Mouse (Mus musculus) liver, embryonic 14.5 days (tissue): ENCODE measurements around the gene Gm8180. TPM values are rescaled to one million over a fixed set of nuclear protein-coding genes. Genes with fewer than 3 reads are reported as not detected.
A peak's percentile ranks its signal among the peaks of the same experiment; 100 is the strongest.
"Not testable (repeated sequence)": the region's sequence is repeated elsewhere in the genome, so short reads cannot be mapped to it uniquely, and the experiment has no call there.

Source experiments
- ATAC-seq: fragments of 200-750 bp; cut with Nextera tagmentation; 2 replicates; pipeline ENCODE4 v1.8.0; 2017; ENCODE audit warnings: moderate number of reproducible peaks, mild to moderate bottlenecking, moderate library complexity; ENCODE audit not compliant: insufficient read depth
- DNase-seq, 3 experiments: peaks; one replicate each; pipeline ENCODE4 v3.0.0-alpha.2; 2012 to 2013; ENCODE audit warnings: low read depth in 3 of 3, low spot score in 3 of 3
- H3K27ac ChIP-seq: fragments of 300-500 bp; sonication (generic); 2 replicates; pipeline ENCODE4 v1.5.1; 2014; ENCODE audit warnings: moderate library complexity, mild to moderate bottlenecking, control low read depth, inconsistent platforms
- H3K27me3 ChIP-seq: fragments of 300-500 bp; sonication (generic); 2 replicates; pipeline ENCODE4 v1.6.1; 2014; ENCODE audit warnings: mild to moderate bottlenecking, low read length, moderate library complexity; ENCODE audit not compliant: control insufficient read depth, insufficient read depth
- H3K36me3 ChIP-seq: fragments of 300-500 bp; sonication (generic); replicated peaks from 2 replicates; pipeline ENCODE4 v1.6.1; 2014; ENCODE audit warnings: low read depth; ENCODE audit not compliant: control insufficient read depth, insufficient read depth
- H3K4me1 ChIP-seq, 2 experiments: fragments of 200-500 bp in 1 of 2; fragments of 300-500 bp in 1 of 2; sonication (generic) in 1 of 2; replicated peaks; 2 replicates each; pipeline ENCODE4 v1.6.1; 2012 to 2014; ENCODE audit warnings: antibody characterized with exemption in 1 of 2, inconsistent platforms in 1 of 2, low read length in 1 of 2; ENCODE audit not compliant: control insufficient read depth in 2 of 2, insufficient read depth in 2 of 2
- H3K4me2 ChIP-seq: fragments of 300-500 bp; sonication (generic); 2 replicates; pipeline ENCODE4 v1.6.1; 2014; ENCODE audit warnings: low read depth, mild to moderate bottlenecking, control low read depth, moderate library complexity
- H3K4me3 ChIP-seq, 2 experiments: fragments of 200-500 bp in 1 of 2; fragments of 300-500 bp in 1 of 2; sonication (generic) in 1 of 2; 2 replicates each; pipeline ENCODE4 v1.5.1; 2012 to 2014; ENCODE audit warnings: low read depth in 2 of 2, low read length in 2 of 2, mild to moderate bottlenecking in 2 of 2, control low read depth in 1 of 2, inconsistent platforms in 1 of 2, moderate library complexity in 1 of 2; ENCODE audit not compliant: insufficient read depth in 1 of 2
- H3K9ac ChIP-seq: fragments of 300-500 bp; sonication (generic); replicated peaks from 2 replicates; pipeline ENCODE4 v1.6.1; 2014; ENCODE audit warnings: mild to moderate bottlenecking, control low read depth, moderate library complexity
- H3K9me3 ChIP-seq: fragments of 300-500 bp; sonication (generic); 2 replicates; pipeline ENCODE4 v1.6.1; 2016; ENCODE audit warnings: low read length, mixed read lengths; ENCODE audit not compliant: control insufficient read depth
- CTCF ChIP-seq: IDR thresholded peaks from 2 replicates; pipeline ENCODE4 v1.5.1; 2016; ENCODE audit warnings: antibody characterized with exemption, low read depth, control low read depth
- EP300 ChIP-seq: IDR thresholded peaks from 2 replicates; pipeline ENCODE4 v1.6.1; 2016; ENCODE audit warnings: antibody characterized with exemption, low read depth
- WGBS: fragments of 180-500 bp; shearing (Covaris S2); extraction: QIAGEN DNeasy Blood & Tissue Kit; methylation state at CpG from one replicate; pipeline ENCODE4 v1.1.7; 2014; ENCODE audit not compliant: insufficient replicate concordance; 5-methylcytosine and 5-hydroxymethylcytosine counted together
- polyA plus RNA-seq, 2 experiments: library from polyadenylated mRNA; depleted of rRNA in 1 of 2; stranded (reverse) in 1 of 2; unstranded in 1 of 2; fragments of >200 nt; fragmentation: Nextera tagmentation in 1 of 2; extraction: Ambion mirVana in 1 of 2; gene quantifications; 2 replicates each; pipeline versions ENCODE4 v1.2.1 to v1.2.3; 2012 to 2014

Gene Gm8180
- polyA plus RNA-seq, 2 experiments, result not detected

- not testable (repeated sequence) for H3K27ac ChIP-seq, H3K9me3 ChIP-seq, H3K27me3 ChIP-seq, H3K4me1 ChIP-seq, H3K36me3 ChIP-seq, H3K4me3 ChIP-seq, ATAC-seq, DNase-seq, H3K9ac ChIP-seq, H3K4me2 ChIP-seq
- TF ChIP-seq CTCF, result peak; percentile 49
- 21% methylated on average over 7 of the region's 7 CpGs for WGBS
These were observed 19.9 kb upstream of the Gm8180 start for GRCm38 (mm10) chr14:43804435-43804834.

- H3K4me1 ChIP-seq, DNase-seq, H3K36me3 ChIP-seq, H3K4me3 ChIP-seq, H3K4me2 ChIP-seq, H3K27ac ChIP-seq, H3K27me3 ChIP-seq, ATAC-seq, H3K9me3 ChIP-seq, H3K9ac ChIP-seq: not testable (repeated sequence)
- WGBS, result 15% methylated on average over 22 of the region's 23 CpGs
These were observed 12.4 kb upstream of the Gm8180 start for GRCm38 (mm10) chr14:43796905-43797470.

GRCm38 (mm10) chr14:43796069-43796904 lies 11.7 kb upstream of the Gm8180 start:
- 23% methylated on average over 14 of the region's 14 CpGs for WGBS
- no peaks in the 10 kb centered on the region for H3K36me3 ChIP-seq
- TF ChIP-seq CTCF, result no peak
- no peak for TF ChIP-seq EP300
- H3K4me3 ChIP-seq, result no peak overlapping the region
- no peak overlapping the region for H3K27ac ChIP-seq
- H3K4me1 ChIP-seq, result no peaks in the 10 kb centered on the region
- no peaks in the 10 kb centered on the region for H3K9me3 ChIP-seq
- DNase-seq (no peak), ATAC-seq (no peak)
- no peak overlapping the region for H3K9ac ChIP-seq
- H3K4me2 ChIP-seq, result no peak overlapping the region
- no peaks in the 10 kb centered on the region for H3K27me3 ChIP-seq

- H3K36me3 ChIP-seq, ATAC-seq, H3K4me2 ChIP-seq, H3K9me3 ChIP-seq, H3K27ac ChIP-seq, DNase-seq, H3K27me3 ChIP-seq, H3K9ac ChIP-seq, H3K4me1 ChIP-seq, H3K4me3 ChIP-seq: not testable (repeated sequence)
- 60% methylated on average over 5 of the region's 5 CpGs for WGBS
These were observed 9.3 kb upstream of the Gm8180 start for GRCm38 (mm10) chr14:43793811-43794210.

GRCm38 (mm10) chr14:43747566-43747965 lies 37.0 kb downstream of the Gm8180 start, which contains the start of gene Gm6526:
Gene Gm6526, plus strand, starts transcription at chr14:43747866.
- H3K9me3 ChIP-seq, ATAC-seq, H3K9ac ChIP-seq, H3K27ac ChIP-seq, H3K27me3 ChIP-seq, H3K36me3 ChIP-seq, H3K4me1 ChIP-seq, H3K4me2 ChIP-seq, H3K4me3 ChIP-seq, DNase-seq: not testable (repeated sequence)
- WGBS, result 60% methylated on average over 4 of the region's 4 CpGs

Other genes with a start within 250 kb of the Gm8180 start
- not detected in 2 replicates for gene Gm5799, start 241.2 kb downstream of the Gm8180 start, polyA plus RNA-seq (2012; rRNA removed)
- gene Gm5799, start 241.2 kb downstream of the Gm8180 start, polyA plus RNA-seq (2014; fragmentation: Nextera tagmentation; extraction: Ambion mirVana), result not detected in 2 replicates
- gene Gm17654, start 205.6 kb downstream of the Gm8180 start, polyA plus RNA-seq (2012; rRNA removed), result not detected in 2 replicates
- gene Gm17654, start 205.6 kb downstream of the Gm8180 start, polyA plus RNA-seq (2014; fragmentation: Nextera tagmentation; extraction: Ambion mirVana), result not detected in 2 replicates
- not detected in 2 replicates for gene Gm10375, start 176.7 kb downstream of the Gm8180 start, polyA plus RNA-seq (2012; rRNA removed)
- gene Gm10375, start 176.7 kb downstream of the Gm8180 start, polyA plus RNA-seq (2014; fragmentation: Nextera tagmentation; extraction: Ambion mirVana), result not detected in 2 replicates
- gene Gm8165, start 107.5 kb downstream of the Gm8180 start, polyA plus RNA-seq (2012; rRNA removed), result not detected in 2 replicates
- gene Gm8165, start 107.5 kb downstream of the Gm8180 start, polyA plus RNA-seq (2014; fragmentation: Nextera tagmentation; extraction: Ambion mirVana), result not detected in 2 replicates
- gene Gm7324, start 86.9 kb downstream of the Gm8180 start, polyA plus RNA-seq (2012; rRNA removed), result 0.25 and 0.34 TPM in 2 replicates
- 0.58 and 0.70 TPM in 2 replicates for gene Gm7324, start 86.9 kb downstream of the Gm8180 start, polyA plus RNA-seq (2014; fragmentation: Nextera tagmentation; extraction: Ambion mirVana)
- not detected in 2 replicates for gene Gm16506, start 57.3 kb downstream of the Gm8180 start, polyA plus RNA-seq (2012; rRNA removed)
- gene Gm16506, start 57.3 kb downstream of the Gm8180 start, polyA plus RNA-seq (2014; fragmentation: Nextera tagmentation; extraction: Ambion mirVana), result not detected in 2 replicates
- gene Gm6526, start 36.9 kb downstream of the Gm8180 start, polyA plus RNA-seq (2012; rRNA removed), result not detected in 2 replicates
- not detected in 2 replicates for gene Gm6526, start 36.9 kb downstream of the Gm8180 start, polyA plus RNA-seq (2014; fragmentation: Nextera tagmentation; extraction: Ambion mirVana)
- gene Ear1, start 90.8 kb upstream of the Gm8180 start, polyA plus RNA-seq (2012; rRNA removed), result 8.8 and 18.7 TPM in 2 replicates
- gene Ear1, start 90.8 kb upstream of the Gm8180 start, polyA plus RNA-seq (2014; fragmentation: Nextera tagmentation; extraction: Ambion mirVana), result 2.9 and 3.2 TPM in 2 replicates
- gene Ear10, start 138.8 kb upstream of the Gm8180 start, polyA plus RNA-seq (2012; rRNA removed), result not detected in 2 replicates
- gene Ear10, start 138.8 kb upstream of the Gm8180 start, polyA plus RNA-seq (2014; fragmentation: Nextera tagmentation; extraction: Ambion mirVana), result not detected in 2 replicates
- gene Gm8113, start 140.6 kb upstream of the Gm8180 start, polyA plus RNA-seq (2012; rRNA removed), result 7.5 and 11.1 TPM in 2 replicates
- 7.4 and 8.6 TPM in 2 replicates for gene Gm8113, start 140.6 kb upstream of the Gm8180 start, polyA plus RNA-seq (2014; fragmentation: Nextera tagmentation; extraction: Ambion mirVana)
- not detected in 2 replicates for gene Ang5, start 172.3 kb upstream of the Gm8180 start, polyA plus RNA-seq (2012; rRNA removed)
- not detected in 2 replicates for gene Ang5, start 172.3 kb upstream of the Gm8180 start, polyA plus RNA-seq (2014; fragmentation: Nextera tagmentation; extraction: Ambion mirVana)
- gene Ang6, start 217.5 kb upstream of the Gm8180 start, polyA plus RNA-seq (2012; rRNA removed), result 0.15 TPM in 1 of 2 replicates, not detected in the other
- gene Ang6, start 217.5 kb upstream of the Gm8180 start, polyA plus RNA-seq (2014; fragmentation: Nextera tagmentation; extraction: Ambion mirVana), result not detected in 2 replicates